Mouse (Mus musculus) C2C12 (cell line): ENCODE measurements at regions not wholly inside any gene's neighbourhood (a gene's known extent, or its start where the extent isn't known, plus 50 kb on each side); places are given as distances from the start of the nearest gene placed in this dataset. TPM values are rescaled to one million over a fixed set of nuclear protein-coding genes. Genes with fewer than 3 reads are reported as not detected.

ENCODE experiments used
- H3K27me3 ChIP-seq: one replicate; pipeline ENCODE4 v1.6.1; 2011; ENCODE audit not compliant: control insufficient read depth, insufficient read depth, insufficient read length
- H3K36me3 ChIP-seq: one replicate; pipeline ENCODE4 v1.6.1; 2011; ENCODE audit not compliant: control insufficient read depth, insufficient read depth
- H3K4me3 ChIP-seq: one replicate; pipeline ENCODE4 v1.5.1; 2011; ENCODE audit warnings: mild to moderate bottlenecking, control low read depth; ENCODE audit not compliant: poor library complexity, insufficient read depth, severe bottlenecking
- H3K79me2 ChIP-seq: one replicate; pipeline ENCODE4 v1.6.1; 2011; ENCODE audit not compliant: control insufficient read depth, insufficient read depth
- H3K79me3 ChIP-seq: one replicate; pipeline ENCODE4 v1.6.1; 2011; ENCODE audit warnings: low read depth, control low read depth
- H3ac ChIP-seq: one replicate; pipeline ENCODE3; 2011; ENCODE audit warnings: low read depth; ENCODE audit not compliant: control insufficient read depth, insufficient read length
- CEBPB ChIP-seq: IDR thresholded peaks from one replicate; pipeline ENCODE4 v1.6.1; 2011; ENCODE audit warnings: low read depth, mild to moderate bottlenecking, control low read depth, moderate library complexity
- CTCF ChIP-seq: IDR thresholded peaks from one replicate; pipeline ENCODE4 v1.5.1; 2011; ENCODE audit not compliant: control insufficient read depth, insufficient read depth, insufficient read length
- FOSL1 ChIP-seq: IDR thresholded peaks from one replicate; pipeline ENCODE4 v1.8.0; 2011; ENCODE audit warnings: mild to moderate bottlenecking, low read length; ENCODE audit not compliant: poor library complexity, insufficient read depth, severe bottlenecking
- MAX ChIP-seq: IDR thresholded peaks from one replicate; pipeline ENCODE4 v1.6.1; 2011; ENCODE audit warnings: mild to moderate bottlenecking, control low read depth
- MYOD1 ChIP-seq: IDR thresholded peaks from one replicate; pipeline ENCODE4 v1.6.1; 2011; ENCODE audit warnings: low read depth; ENCODE audit not compliant: control insufficient read depth, insufficient read length
- MYOG ChIP-seq: IDR thresholded peaks from one replicate; pipeline ENCODE4 v1.6.1; 2011; ENCODE audit not compliant: control insufficient read depth, insufficient read length; ENCODE audit errors: extremely low read depth
- USF1 ChIP-seq: IDR thresholded peaks from one replicate; pipeline ENCODE4 v1.6.1; 2011; ENCODE audit warnings: low read depth, mild to moderate bottlenecking, control low read depth, moderate library complexity
- microRNA-seq: library from miRNA; unstranded; fragments of <30 nt; microRNA quantifications from one replicate; pipeline ENCODE4, GENCODE M21; 2019; ENCODE audit warnings: borderline microRNAs expressed

GRCm38 (mm10) chr3:151383326-151384019 lies 54.2 kb upstream of the Adgrl4 start:
- TF ChIP-seq CEBPB (no peak), MYOD1 (peak; percentile 13)
- H3K4me3 ChIP-seq = no peak overlapping the region
- no peaks in the 10 kb centered on the region for H3K27me3 ChIP-seq
- H3K79me3 ChIP-seq = no peaks in the 10 kb centered on the region
- H3K36me3 ChIP-seq = no peaks in the 10 kb centered on the region
- no peak overlapping the region for H3ac ChIP-seq
- no peaks in the 10 kb centered on the region for H3K79me2 ChIP-seq

GRCm38 (mm10) chr3:151384850-151385249 lies 52.8 kb upstream of the Adgrl4 start:
- H3ac ChIP-seq = no peak overlapping the region
- no peaks in the 10 kb centered on the region for H3K27me3 ChIP-seq
- no peak overlapping the region for H3K4me3 ChIP-seq
- H3K79me2 ChIP-seq = no peaks in the 10 kb centered on the region
- no peaks in the 10 kb centered on the region for H3K36me3 ChIP-seq
- TF ChIP-seq FOSL1 = no peak
- no peak for TF ChIP-seq MAX
- TF ChIP-seq MYOG = no peak
- TF ChIP-seq CEBPB = no peak
- TF ChIP-seq CTCF = no peak
- no peak for TF ChIP-seq MYOD1
- no peak for TF ChIP-seq USF1
- H3K79me3 ChIP-seq = no peaks in the 10 kb centered on the region

- H3K4me3 ChIP-seq = no peak overlapping the region
- H3K27me3 ChIP-seq = no peaks in the 10 kb centered on the region
- H3K36me3 ChIP-seq = no peaks in the 10 kb centered on the region
- no peak for TF ChIP-seq CTCF
- no peak for TF ChIP-seq MYOD1
- no peak for TF ChIP-seq MYOG
- no peak for TF ChIP-seq MAX
- no peak for TF ChIP-seq CEBPB
- TF ChIP-seq USF1 = no peak
- TF ChIP-seq FOSL1 = no peak
- H3K79me3 ChIP-seq = no peaks in the 10 kb centered on the region
- H3ac ChIP-seq = no peak overlapping the region
- no peaks in the 10 kb centered on the region for H3K79me2 ChIP-seq
These were observed 51.6 kb upstream of the Adgrl4 start for GRCm38 (mm10) chr3:151386103-151386502.

Small RNA genes in the stretch of these regions (microRNA-seq; reads per million reads assigned to microRNA genes)
- not detected for gene Mir3963
